9 mouse cellular contexts compared by ENCODE assay signal in genomic region chr2:29856451-29857260, GRCm38 (mm10). TPM values are rescaled to one million over a fixed set of nuclear protein-coding genes. Genes with fewer than 3 reads are reported as not detected.
DNase-seq lines count a peak whose midpoint lies in the region; TF ChIP-seq lines count a peak whose summit lies in the region.
"Had no signal": no experiment of that assay in that cellular context is flagged by ENCODE, and none has a peak within 500 bp of the region (broad histone marks: within the 10 kb centered on the region; RNA-seq: fewer than 3 reads in every experiment).

No protein-coding gene starts in this region.

- H3K36me3 ChIP-seq in limb, embryonic 10.5 days = no peaks in the 10 kb centered on the region
- H3K36me3 ChIP-seq in heart, adult 2 months (ENCODE audit: control insufficient read depth, insufficient read depth, low read length) = no peaks in the 10 kb centered on the region
- H3K36me3 ChIP-seq: embryonic facial prominence, embryonic 15.5 days had no signal

- peaks cover 9% of the 10 kb centered on the region for H3K4me1 ChIP-seq in limb, embryonic 10.5 days
- no peaks in the 10 kb centered on the region for H3K4me1 ChIP-seq in heart, adult 2 months (ENCODE audit: control insufficient read depth, insufficient read depth, low read length)
- H3K4me1 ChIP-seq: embryonic facial prominence, embryonic 15.5 days had no signal

- no peak for TF ChIP-seq CTCF in left cerebral cortex, adult 2 months (IDR thresholded peaks at IDR 0.05)
- no peak for TF ChIP-seq CTCF in heart, adult 2 months (IDR thresholded peaks at IDR 0.05)

- H3K27ac ChIP-seq in left cerebral cortex, adult 2 months = peak overlapping the region; percentile 74
- H3K27ac ChIP-seq in limb, embryonic 10.5 days = peak overlapping the region; percentile 64
- H3K27ac ChIP-seq in heart, adult 2 months = no peak overlapping the region
- H3K27ac ChIP-seq: embryonic facial prominence, embryonic 15.5 days had no signal

- TF ChIP-seq EP300 in heart, adult 2 months (IDR thresholded peaks at IDR 0.05; ENCODE audit: insufficient read depth, low read depth, low read length) = no peak

- no peaks in the 10 kb centered on the region for H3K79me2 ChIP-seq in heart, adult 2 months (replicated peaks; ENCODE audit: control insufficient read depth, insufficient read depth, low read length)

- TF ChIP-seq POLR2A in heart, adult 2 months (IDR thresholded peaks at IDR 0.05; ENCODE audit: insufficient read depth, low read depth, low read length) = no peak

- H3K4me3 ChIP-seq in left cerebral cortex, adult 2 months = no peak overlapping the region
- 0 out of 2 replicates have a peak overlapping the region, but pooled peaks have one; percentile 6 for H3K4me3 ChIP-seq in limb, embryonic 10.5 days
- H3K4me3 ChIP-seq in heart, adult 2 months = no peak overlapping the region
- H3K4me3 ChIP-seq: embryonic facial prominence, embryonic 15.5 days had no signal

- peaks cover 34% of the 10 kb centered on the region for H3K27me3 ChIP-seq in limb, embryonic 10.5 days (ENCODE audit: low read depth, poor library complexity, severe bottlenecking)
- H3K27me3 ChIP-seq in heart, adult 2 months (ENCODE audit: control insufficient read depth, insufficient read depth, low read length) = no peaks in the 10 kb centered on the region
- H3K27me3 ChIP-seq: embryonic facial prominence, embryonic 15.5 days had no signal

- intact Hi-C loops in left cerebral cortex, adult 2 months (cut with DNase I) = no loop called here
- intact Hi-C loops in left cerebral cortex, postnatal 36 days (cut with DNase I) = loop anchor here (5.0 kb wide), 1 partner anchor 39 kb away; no protein-coding TSS in a partner anchor
- intact Hi-C loops in heart, adult 2 months (cut with DNase I) = no loop called here

- no peak overlapping the region for H3K9ac ChIP-seq in heart, adult 2 months (ENCODE audit: low read depth, low read length)
- H3K9ac ChIP-seq: embryonic facial prominence, embryonic 15.5 days had no signal

- H3K9me3 ChIP-seq in limb, embryonic 10.5 days (replicated peaks) = no peaks in the 10 kb centered on the region
- H3K9me3 ChIP-seq: embryonic facial prominence, embryonic 15.5 days had no signal

- DNase-seq in cerebellum, adult 11-12 months = peak; percentile 49
- no peak for DNase-seq in cerebellum, adult 11 months
- DNase-seq in left cerebral cortex, adult 2 months (ENCODE audit: extremely low spot score in 1 of 2, low spot score in 2 of 2) = peak in 1 of 2 experiments; percentile 42
- no peak for DNase-seq in left cerebral cortex, postnatal 36 days (ENCODE audit: low spot score in 2 of 2)
- no peak for DNase-seq in limb, embryonic 10.5 days (ENCODE audit: low spot score)
- DNase-seq in retina, embryonic 14.5 days (ENCODE audit: low spot score) = peak; percentile 51
- DNase-seq in heart, adult 2 months = no peak
- no peak for DNase-seq in thymus, postnatal 0 days (ENCODE audit: low spot score)

- 14% methylated on average over 19 of the region's 19 CpGs for WGBS in limb, embryonic 10.5 days
- 52% methylated on average over 19 of the region's 19 CpGs for WGBS in heart, adult 2 months

RNA-seq across cellular contexts. Expression of gene Cercam, which starts 12.3 kb away (rescaled TPM):
- 1 to 10 TPM; 5.9 to 8.6 TPM for total RNA-seq in left cerebral cortex, adult 2 months (2021)
- 1 to 10 TPM; 5.8 to 10.0 TPM for total RNA-seq in left cerebral cortex, postnatal 36 days (2021)
- polyA plus RNA-seq in limb, embryonic 10.5 days (2016; fragmentation: Nextera tagmentation; extraction: Ambion mirVana) = 8.9 and 11.4 TPM in 2 replicates
- 1 to 10 TPM; 3.0 to 4.1 TPM for total RNA-seq in heart, adult 2 months (2021)
- 6.9 and 9.1 TPM in 2 replicates for polyA plus RNA-seq in heart, adult 2 months (2012; rRNA removed)
- polyA plus RNA-seq in thymus, postnatal 0 days (2015; fragmentation: Nextera tagmentation; extraction: Ambion mirVana) = 7.0 and 8.6 TPM in 2 replicates

RNA-seq across cellular contexts. Expression of gene Odf2, which starts 32.4 kb away (rescaled TPM):
- 100 to 1,000 TPM in 1 of 2 experiments, 10 to 100 TPM in 1; 97.9 to 101 TPM for total RNA-seq in left cerebral cortex, adult 2 months (2021)
- 100 to 1,000 TPM in 1 of 2 experiments, 10 to 100 TPM in 1; 71.9 to 116 TPM for total RNA-seq in left cerebral cortex, postnatal 36 days (2021)
- polyA plus RNA-seq in limb, embryonic 10.5 days (2016; fragmentation: Nextera tagmentation; extraction: Ambion mirVana) = 101 and 105 TPM in 2 replicates
- 10 to 100 TPM; 16.6 to 20.1 TPM for total RNA-seq in heart, adult 2 months (2021)
- polyA plus RNA-seq in heart, adult 2 months (2012; rRNA removed) = 22.2 and 22.3 TPM in 2 replicates
- polyA plus RNA-seq in thymus, postnatal 0 days (2015; fragmentation: Nextera tagmentation; extraction: Ambion mirVana) = 47.9 and 56.2 TPM in 2 replicates

RNA-seq across cellular contexts. Expression of gene Urm1, which starts 36.8 kb away (rescaled TPM):
- 10 to 100 TPM; 48.4 to 50.0 TPM for total RNA-seq in left cerebral cortex, adult 2 months (2021)
- total RNA-seq in left cerebral cortex, postnatal 36 days (2021) = 10 to 100 TPM; 57.0 to 63.4 TPM
- polyA plus RNA-seq in limb, embryonic 10.5 days (2016; fragmentation: Nextera tagmentation; extraction: Ambion mirVana) = 20.4 and 25.1 TPM in 2 replicates
- 10 to 100 TPM; 31.7 to 34.4 TPM for total RNA-seq in heart, adult 2 months (2021)
- 30.5 and 38.3 TPM in 2 replicates for polyA plus RNA-seq in heart, adult 2 months (2012; rRNA removed)
- polyA plus RNA-seq in thymus, postnatal 0 days (2015; fragmentation: Nextera tagmentation; extraction: Ambion mirVana) = 14.8 and 18.0 TPM in 2 replicates

RNA-seq across cellular contexts. Expression of gene Slc27a4, which starts 54.2 kb away (rescaled TPM):
- 10 to 100 TPM; 74.7 to 80.7 TPM for total RNA-seq in left cerebral cortex, adult 2 months (2021)
- 10 to 100 TPM; 75.9 to 81.6 TPM for total RNA-seq in left cerebral cortex, postnatal 36 days (2021)
- 8.5 and 9.8 TPM in 2 replicates for polyA plus RNA-seq in limb, embryonic 10.5 days (2016; fragmentation: Nextera tagmentation; extraction: Ambion mirVana)
- total RNA-seq in heart, adult 2 months (2021) = 10 to 100 TPM; 16.6 to 18.0 TPM
- 17.0 and 22.6 TPM in 2 replicates for polyA plus RNA-seq in heart, adult 2 months (2012; rRNA removed)
- 6.1 and 6.6 TPM in 2 replicates for polyA plus RNA-seq in thymus, postnatal 0 days (2015; fragmentation: Nextera tagmentation; extraction: Ambion mirVana)

Comparison
In these comparisons a context has a peak if more than half of its experiments do, and no peak if none do; other contexts are left out.
1. DNase-seq: peak in cerebellum, adult 11-12 months (single experiment) and retina, embryonic 14.5 days (single experiment); none in cerebellum, adult 11 months (single experiment), left cerebral cortex, postnatal 36 days (0 of 2), limb, embryonic 10.5 days (single experiment), heart, adult 2 months (0 of 2) and thymus, postnatal 0 days (single experiment).